Mouse (Mus musculus) embryonic facial prominence, embryonic 10.5 days (tissue): ENCODE results near the gene Papolg. TPM values are rescaled to one million over a fixed set of nuclear protein-coding genes. Genes with fewer than 3 reads are reported as not detected.

Experiments used
- DNase-seq: peaks from one replicate; pipeline ENCODE4 v3.0.0-alpha.2; 2017; ENCODE audit warnings: low spot score
- H3K27ac ChIP-seq: fragments of 300-500 bp; sonication (generic); replicated peaks from 2 replicates; pipeline ENCODE4 v1.5.1; 2016; ENCODE audit warnings: mild to moderate bottlenecking
- H3K27me3 ChIP-seq: fragments of 300-500 bp; sonication (generic); replicated peaks from 2 replicates; pipeline ENCODE4 v1.6.1; 2016; ENCODE audit warnings: low read depth, mild to moderate bottlenecking; ENCODE audit not compliant: poor library complexity, severe bottlenecking
- H3K36me3 ChIP-seq: fragments of 300-500 bp; sonication (generic); replicated peaks from 2 replicates; pipeline ENCODE4 v1.6.1; 2016; ENCODE audit warnings: mild to moderate bottlenecking, moderate library complexity
- H3K4me1 ChIP-seq: fragments of 300-500 bp; sonication (generic); 2 replicates; pipeline ENCODE4 v1.6.1; 2016
- H3K4me3 ChIP-seq: fragments of 300-500 bp; sonication (generic); 2 replicates; pipeline ENCODE4 v1.5.1; 2016; ENCODE audit warnings: mild to moderate bottlenecking, moderate library complexity
- H3K9me3 ChIP-seq: fragments of 300-500 bp; sonication (generic); 2 replicates; pipeline ENCODE4 v1.6.1; 2016; ENCODE audit warnings: mild to moderate bottlenecking
- WGBS: fragments of 180-500 bp; shearing (Covaris S2); methylation state at CpG from one replicate; pipeline ENCODE4 v1.1.7; 2016; 5-methylcytosine and 5-hydroxymethylcytosine counted together
- polyA plus RNA-seq: library from polyadenylated mRNA; unstranded; fragments of >200 nt; fragmentation: Nextera tagmentation; extraction: Ambion mirVana; gene quantifications from 2 replicates; pipeline ENCODE4 v1.2.1, GENCODE M21; 2016

Papolg gene
- polyA plus RNA-seq, 1 experiment from 2014 or later = 21.3 TPM

DNA sequence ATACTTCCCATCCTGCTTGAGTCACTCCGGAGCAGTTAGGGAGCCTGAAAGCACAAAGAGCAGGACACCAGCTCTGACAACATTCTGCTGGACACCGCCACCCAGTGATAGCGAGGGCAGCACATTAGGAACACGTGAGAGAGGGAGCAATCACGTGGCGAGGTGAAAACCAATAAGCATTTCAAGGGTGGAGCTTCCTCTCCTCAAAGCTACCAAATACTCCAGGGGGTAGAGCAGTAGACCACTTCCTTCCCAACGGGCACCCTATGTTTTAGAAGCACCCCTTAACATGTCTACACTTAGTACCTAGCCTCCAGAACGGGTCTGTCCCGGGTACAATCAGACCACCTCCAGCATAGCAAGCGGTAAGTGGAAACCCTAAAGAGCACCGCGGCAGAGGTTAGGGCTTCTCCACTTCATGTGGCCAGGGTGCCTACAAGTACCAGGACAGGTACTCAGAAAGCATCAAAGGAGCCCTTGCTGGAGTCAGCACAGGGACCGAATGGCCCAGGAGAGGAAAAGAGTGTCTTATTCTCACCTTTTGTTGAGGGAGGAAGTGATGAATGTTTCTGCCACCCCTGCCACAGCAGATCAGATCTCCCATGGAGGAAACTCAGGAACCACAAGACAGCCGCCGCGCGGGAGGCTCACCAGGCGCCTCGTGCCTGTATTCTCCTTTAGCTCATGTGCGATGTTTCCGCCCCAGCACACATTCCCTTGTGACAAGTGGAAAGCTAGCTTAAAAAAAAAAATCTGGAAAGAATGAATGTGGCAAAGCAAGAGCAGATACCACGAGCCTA is 48.8 kb downstream of the Papolg start:
- no peaks in the 10 kb centered on the region for H3K9me3 ChIP-seq
- H3K4me1 ChIP-seq = peaks cover 16% of the 10 kb centered on the region
- WGBS = 68% methylated on average over 22 of the region's 22 CpGs
- H3K27ac ChIP-seq = 0 out of 2 replicates have a peak overlapping the region, but pooled peaks have one; percentile 1
- no peaks in the 10 kb centered on the region for H3K36me3 ChIP-seq
- H3K4me3 ChIP-seq = no peak overlapping the region
- H3K27me3 ChIP-seq = no peaks in the 10 kb centered on the region
- DNase-seq = no peak

- no peak overlapping the region for H3K27ac ChIP-seq
- no peaks in the 10 kb centered on the region for H3K36me3 ChIP-seq
- no peaks in the 10 kb centered on the region; the same call in 1 of the 2 replicates for H3K9me3 ChIP-seq
- 80% methylated on average over 3 of the region's 3 CpGs for WGBS
- H3K4me1 ChIP-seq = no peaks in the 10 kb centered on the region
- no peaks in the 10 kb centered on the region for H3K27me3 ChIP-seq
- no peak overlapping the region for H3K4me3 ChIP-seq
- no peak for DNase-seq
These were observed 71.8 kb downstream of the Papolg start for GRCm38 (mm10) chr11:23823244-23823643.

GRCm38 (mm10) chr11:23821652-23822051 is 73.4 kb downstream of the Papolg start:
- no peak for DNase-seq
- Histone ChIP-seq H3K36me3 (no peaks in the 10 kb centered on the region), H3K27ac (no peak overlapping the region), H3K27me3 (no peaks in the 10 kb centered on the region), H3K4me1 (no peaks in the 10 kb centered on the region), H3K9me3 (no peaks in the 10 kb centered on the region; the same call in 1 of the 2 replicates), H3K4me3 (no peak overlapping the region)
- WGBS = 91% methylated on average over 2 of the region's 2 CpGs

- 79% methylated on average over 2 of the region's 2 CpGs for WGBS
- Histone ChIP-seq H3K4me3 (no peak overlapping the region), H3K9me3 (no peaks in the 10 kb centered on the region; the same call in 1 of the 2 replicates), H3K27ac (no peak overlapping the region), H3K4me1 (no peaks in the 10 kb centered on the region), H3K36me3 (no peaks in the 10 kb centered on the region), H3K27me3 (no peaks in the 10 kb centered on the region)
- no peak for DNase-seq
These were observed 74.1 kb downstream of the Papolg start for GRCm38 (mm10) chr11:23820977-23821376.

GRCm38 (mm10) chr11:23818745-23819144 is 76.3 kb downstream of the Papolg start:
- 82% methylated on average over 1 of the region's 1 CpGs for WGBS
- Histone ChIP-seq H3K4me3 (no peak overlapping the region), H3K27ac (no peak overlapping the region), H3K9me3 (no peaks in the 10 kb centered on the region; the same call in 1 of the 2 replicates), H3K27me3 (no peaks in the 10 kb centered on the region), H3K4me1 (no peaks in the 10 kb centered on the region), H3K36me3 (no peaks in the 10 kb centered on the region)
- DNase-seq = no peak

Other genes starting within 250 kb of the Papolg start
- gene Pus10, start 229.6 kb downstream of the Papolg start, polyA plus RNA-seq = 29.9 and 30.2 TPM in 2 replicates
- 32.7 and 35.8 TPM in 2 replicates for gene Pex13, start 229.3 kb downstream of the Papolg start, polyA plus RNA-seq
- 0.79 and 0.91 TPM in 2 replicates for gene Rel, start 124.3 kb downstream of the Papolg start, polyA plus RNA-seq
- gene A830031A19Rik, start 179.8 kb upstream of the Papolg start, polyA plus RNA-seq = not detected in 2 replicates
- gene Bcl11a, start 182.8 kb upstream of the Papolg start, polyA plus RNA-seq = 47.0 and 62.4 TPM in 2 replicates